Mouse (Mus musculus) lung, adult 2 months (tissue): ENCODE results near the gene Sema3g.

ENCODE experiments used
- CTCF ChIP-seq: fragments of 200-500 bp; IDR thresholded peaks from 2 replicates; pipeline ENCODE4 v1.5.1; 2011; ENCODE audit warnings: mild to moderate bottlenecking, low read length, control low read depth; ENCODE audit not compliant: insufficient read depth
- POLR2A ChIP-seq: fragments of 200-500 bp; IDR thresholded peaks from 2 replicates; pipeline ENCODE4 v1.6.1; 2011; ENCODE audit warnings: low read depth, mild to moderate bottlenecking, control low read depth, low read length, borderline replicate concordance; ENCODE audit errors: extremely low read depth

DNA sequence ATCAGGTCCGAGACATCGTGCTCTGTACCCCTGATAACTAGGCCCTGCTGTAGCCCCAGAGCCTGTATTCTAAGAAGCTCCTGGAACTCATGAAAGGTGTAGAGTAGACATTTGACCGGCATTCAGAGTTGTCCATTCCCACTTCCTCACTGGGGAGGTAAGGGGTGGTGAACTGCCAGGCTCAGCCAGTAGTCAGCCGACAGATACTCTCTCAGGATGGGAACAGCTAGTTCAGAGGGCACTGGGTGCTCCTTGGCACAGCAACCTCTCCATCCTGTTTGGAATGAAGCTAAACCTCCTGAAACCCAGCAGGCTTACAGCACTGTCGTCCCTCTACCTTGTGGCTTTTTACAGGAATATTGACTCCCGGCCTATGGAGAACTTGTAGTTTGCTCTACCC lies 5.8 kb upstream of the Sema3g start:
- TF ChIP-seq CTCF (no peak), POLR2A (no peak)
